Mouse (Mus musculus) monocyte, adult 59 days (primary cell): ENCODE results near the gene Zfp112. TPM values are rescaled to one million over a fixed set of nuclear protein-coding genes. Genes with fewer than 3 reads are reported as not detected.

Experiments used
- total RNA-seq, 2 experiments: library from RNA; stranded (reverse); gene quantifications; one replicate each; pipeline ENCODE4 v1.2.4; 2023

Zfp112 gene
- 1 to 10 TPM; 1.9 to 2.2 TPM for total RNA-seq

GRCm38 (mm10) chr7:24112156-24112856, at the start of gene Zfp112:
TSS of gene Zfp112 (plus strand) at chr7:24112314.

DNA sequence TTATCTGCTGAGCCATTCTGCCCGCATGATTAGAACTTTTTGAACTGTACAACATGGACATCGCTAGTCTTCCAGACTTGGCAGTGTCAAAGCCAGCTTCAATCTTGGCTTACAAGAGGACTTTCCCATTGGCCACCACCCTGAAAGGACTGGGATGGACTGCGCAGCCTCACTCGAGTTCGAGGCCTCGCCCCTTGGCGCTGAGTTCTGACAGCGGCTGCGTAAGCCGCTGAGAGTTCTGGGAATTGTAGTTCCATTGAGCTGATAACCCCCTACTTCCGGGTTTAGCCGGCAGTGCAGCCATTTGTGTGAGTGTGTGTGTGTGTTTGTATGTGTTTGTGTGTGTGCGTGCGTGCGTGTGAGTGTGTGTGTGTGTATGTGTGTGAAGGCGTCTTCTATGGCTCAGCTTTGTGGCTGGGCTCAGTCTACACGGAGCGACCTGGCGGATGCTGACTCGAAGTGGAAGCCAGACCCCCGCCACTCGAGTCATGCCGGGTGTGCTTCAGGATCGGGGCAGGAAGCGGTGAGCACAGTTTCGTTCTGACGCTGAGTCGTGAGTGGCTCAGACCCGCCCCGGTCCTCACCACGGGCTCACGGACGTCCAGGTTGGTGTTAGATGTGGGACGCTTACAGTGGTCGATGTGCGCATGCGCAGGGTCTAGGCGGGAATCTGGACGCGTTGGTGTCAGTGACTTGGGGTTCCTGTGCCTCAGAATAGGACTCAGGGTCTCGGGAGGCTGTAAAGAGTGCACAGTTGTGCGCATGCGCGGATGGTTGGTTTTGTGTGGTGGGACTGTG, 30.3 kb upstream of the Zfp112 start, which contains the start of gene Zfp180:
TSS of gene Zfp180 (plus strand) at position 291 of the 798 bp plus-strand sequence.

GRCm38 (mm10) chr7:24133996-24134828, 22.1 kb downstream of the Zfp112 start, which contains the start of gene Zfp235:
TSS of gene Zfp235 (plus strand) at chr7:24134169.

DNA sequence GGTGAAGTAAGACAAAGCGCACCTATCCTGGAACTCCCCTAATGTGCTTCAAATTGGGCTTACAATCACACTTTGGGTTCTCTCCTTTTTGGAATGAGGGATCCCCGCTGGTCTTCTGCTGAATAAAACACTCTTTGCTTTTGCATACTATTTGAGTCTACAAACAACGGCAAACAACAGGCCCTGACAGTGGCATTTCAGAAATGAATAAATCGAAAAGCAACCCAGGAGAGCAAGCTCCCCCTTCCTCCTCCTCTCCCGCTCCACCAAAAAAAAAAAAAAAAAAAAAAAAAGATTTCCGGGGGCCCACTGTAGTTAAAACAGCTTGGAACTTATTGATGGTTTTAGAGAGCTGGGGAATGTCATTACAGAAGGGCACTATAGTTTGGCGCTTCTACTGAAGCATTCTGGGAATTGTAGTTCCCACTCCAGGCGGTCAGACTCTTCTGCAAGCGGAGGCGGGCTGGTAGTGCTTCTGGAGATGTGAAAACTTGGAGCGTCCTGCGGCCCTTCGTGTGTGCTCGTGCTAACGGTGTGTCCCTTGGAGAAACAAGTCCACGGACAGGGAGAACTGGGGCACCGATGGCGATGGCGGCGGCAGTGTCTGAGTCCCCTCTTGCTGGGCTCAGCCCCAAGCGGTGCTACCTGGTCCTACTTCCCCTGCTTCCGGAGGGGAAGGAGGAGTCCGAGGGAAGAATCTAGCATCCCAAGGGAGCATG, 62.7 kb downstream of the Zfp112 start, which contains the start of gene Zfp114:
TSS of gene Zfp114 (plus strand) at position 443 of the 719 bp plus-strand sequence.

Other genes starting within 250 kb of the Zfp112 start
- gene Vmn1r177, start 245.9 kb upstream of the Zfp112 start, total RNA-seq: not detected
- not detected for gene Vmn1r178, start 220.3 kb upstream of the Zfp112 start, total RNA-seq
- not detected for gene Vmn1r179, start 185.3 kb upstream of the Zfp112 start, total RNA-seq
- not detected for gene Vmn1r180, start 161.7 kb upstream of the Zfp112 start, total RNA-seq
- not detected for gene Vmn1r181, start 137.7 kb upstream of the Zfp112 start, total RNA-seq
- not detected for gene V1rd19, start 110.6 kb upstream of the Zfp112 start, total RNA-seq
- gene Vmn1r183, start 59.1 kb upstream of the Zfp112 start, total RNA-seq: not detected
- gene Zfp180, start 30.4 kb upstream of the Zfp112 start, total RNA-seq: 10 to 100 TPM; 18.8 to 20.5 TPM
- 1 to 10 TPM; 4.7 to 5.1 TPM for gene Zfp235, start 21.9 kb downstream of the Zfp112 start, total RNA-seq
- not detected for gene Zfp114, start 62.7 kb downstream of the Zfp112 start, total RNA-seq
- gene Zfp111, start 99.1 kb downstream of the Zfp112 start, total RNA-seq: 1 to 10 TPM; 3.3 to 4.2 TPM
- 1 to 10 TPM; 2.3 to 2.6 TPM for gene Zfp109, start 125.2 kb downstream of the Zfp112 start, total RNA-seq
- gene Zfp108, start 142.5 kb downstream of the Zfp112 start, total RNA-seq: under 1 TPM; 0.46 to 0.50 TPM
- gene Zfp93, start 158.1 kb downstream of the Zfp112 start, total RNA-seq: under 1 TPM; 0.13 to 0.91 TPM
- gene Zfp61, start 188.9 kb downstream of the Zfp112 start, total RNA-seq: 1 to 10 TPM; 5.7 to 8.2 TPM
- 1 to 10 TPM; 1.8 to 2.2 TPM for gene Zfp94, start 204.4 kb downstream of the Zfp112 start, total RNA-seq
- gene Tescl, start 221.6 kb downstream of the Zfp112 start, total RNA-seq: not detected
- not detected for gene Lypd5, start 236.9 kb downstream of the Zfp112 start, total RNA-seq